Mouse (Mus musculus): Measurements from ENCODE around the gene Gtf2i. TPM values are rescaled to one million over a fixed set of nuclear protein-coding genes. Genes with fewer than 3 reads are reported as not detected.

Gtf2i gene
- polyA plus RNA-seq, 1 experiment from 2014 or later, result 200 TPM

DNA sequence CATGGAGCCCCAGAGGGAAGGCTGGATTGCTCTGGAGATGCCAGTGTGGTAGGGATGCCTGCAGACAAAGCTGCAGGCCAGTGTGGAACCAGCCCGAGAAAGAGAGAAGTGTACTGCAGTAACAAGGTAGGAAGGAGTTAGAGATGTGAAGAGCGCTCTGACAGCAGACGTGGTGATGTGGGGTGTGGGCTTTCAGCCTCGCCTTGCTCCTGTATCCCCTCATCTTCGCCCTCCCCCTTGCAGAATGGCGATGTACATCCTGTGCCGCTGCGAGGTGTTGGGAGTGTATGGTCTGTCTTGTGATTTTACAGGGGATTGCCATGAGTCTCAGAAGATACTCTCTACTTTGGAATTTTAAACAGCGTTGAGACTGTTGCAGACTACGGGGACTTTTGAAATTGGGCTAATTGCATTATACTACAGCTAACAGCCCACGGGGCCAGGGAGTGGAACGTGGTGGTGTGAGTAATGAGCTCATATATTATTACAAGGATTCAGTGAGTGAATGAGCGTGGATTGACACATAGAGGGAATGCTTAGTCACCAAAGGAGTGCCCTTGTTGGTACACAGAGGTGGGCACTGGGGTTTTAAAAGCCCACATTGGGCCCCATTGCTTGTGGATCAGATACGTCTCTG lies 65.8 kb downstream of the Gtf2i start:
- no peak overlapping the region for H3K4me3 ChIP-seq
- no peak for DNase-seq (ENCODE audit: low spot score)
- no peaks in the 10 kb centered on the region for H3K9me3 ChIP-seq
- H3K4me1 ChIP-seq, result no peaks in the 10 kb centered on the region
- no peaks in the 10 kb centered on the region for H3K27me3 ChIP-seq (replicated peaks; ENCODE audit: low read depth, poor library complexity, severe bottlenecking)
- peaks cover 99% of the 10 kb centered on the region for H3K36me3 ChIP-seq (replicated peaks)
- H3K27ac ChIP-seq (replicated peaks), result no peak overlapping the region
- 95% methylated on average over 14 of the region's 14 CpGs for WGBS

DNA sequence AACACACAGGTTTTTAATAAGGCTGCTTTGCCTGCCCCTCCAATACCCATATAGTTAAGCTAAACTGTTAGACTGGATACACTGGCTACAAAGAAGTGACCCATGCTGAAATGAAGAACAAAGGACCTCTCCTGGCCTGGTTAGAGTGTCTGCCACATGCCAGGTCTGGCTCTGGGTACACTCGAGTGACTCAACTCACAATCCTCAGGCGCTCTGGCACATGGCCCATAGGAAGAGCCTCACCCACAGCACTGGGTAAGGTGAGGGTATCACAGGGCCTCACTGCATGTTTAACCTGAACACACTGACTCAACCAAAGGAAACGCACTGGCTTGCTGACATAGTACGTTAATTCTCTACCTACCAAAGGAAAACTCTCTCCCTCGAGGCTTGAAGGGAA lies 68.4 kb downstream of the Gtf2i start:
- Histone ChIP-seq H3K27ac (replicated peaks) (no peak overlapping the region), H3K36me3 (replicated peaks) (peaks cover 99% of the 10 kb centered on the region), H3K4me1 (no peaks in the 10 kb centered on the region), H3K4me3 (no peak overlapping the region), H3K27me3 (replicated peaks; ENCODE audit: low read depth, poor library complexity, severe bottlenecking) (no peaks in the 10 kb centered on the region), H3K9me3 (no peaks in the 10 kb centered on the region)
- no peak for DNase-seq (ENCODE audit: low spot score)
- WGBS, result 93% methylated on average over 5 of the region's 5 CpGs

- Histone ChIP-seq H3K4me1 (no peaks in the 10 kb centered on the region), H3K27me3 (replicated peaks; ENCODE audit: low read depth, poor library complexity, severe bottlenecking) (no peaks in the 10 kb centered on the region), H3K36me3 (replicated peaks) (peaks cover 100% of the 10 kb centered on the region), H3K27ac (replicated peaks) (no peak overlapping the region), H3K9me3 (no peaks in the 10 kb centered on the region), H3K4me3 (no peak overlapping the region)
- WGBS, result 97% methylated on average over 5 of the region's 5 CpGs
- DNase-seq (ENCODE audit: low spot score), result no peak
Observed at GRCm38 (mm10) chr5:134244890-134245289, 69.7 kb downstream of the Gtf2i start.

- 94% methylated on average over 26 of the region's 26 CpGs for WGBS
- Histone ChIP-seq H3K4me3 (no peak overlapping the region), H3K27me3 (replicated peaks; ENCODE audit: low read depth, poor library complexity, severe bottlenecking) (no peaks in the 10 kb centered on the region), H3K9me3 (no peaks in the 10 kb centered on the region), H3K4me1 (peaks cover 4% of the 10 kb centered on the region; the same call in 1 of the 2 replicates), H3K36me3 (replicated peaks) (peaks cover 100% of the 10 kb centered on the region), H3K27ac (replicated peaks) (no peak overlapping the region)
- DNase-seq (ENCODE audit: low spot score), result no peak
Observed at GRCm38 (mm10) chr5:134243661-134244436, 70.7 kb downstream of the Gtf2i start.

- Histone ChIP-seq H3K4me1 (peaks cover 10% of the 10 kb centered on the region), H3K9me3 (no peaks in the 10 kb centered on the region), H3K4me3 (no peak overlapping the region), H3K36me3 (replicated peaks) (peaks cover 100% of the 10 kb centered on the region), H3K27ac (replicated peaks) (no peak overlapping the region), H3K27me3 (replicated peaks; ENCODE audit: low read depth, poor library complexity, severe bottlenecking) (no peaks in the 10 kb centered on the region)
- DNase-seq (ENCODE audit: low spot score), result no peak
- WGBS, result 92% methylated on average over 5 of the region's 5 CpGs
Observed at GRCm38 (mm10) chr5:134241831-134242230, 72.7 kb downstream of the Gtf2i start.

DNA sequence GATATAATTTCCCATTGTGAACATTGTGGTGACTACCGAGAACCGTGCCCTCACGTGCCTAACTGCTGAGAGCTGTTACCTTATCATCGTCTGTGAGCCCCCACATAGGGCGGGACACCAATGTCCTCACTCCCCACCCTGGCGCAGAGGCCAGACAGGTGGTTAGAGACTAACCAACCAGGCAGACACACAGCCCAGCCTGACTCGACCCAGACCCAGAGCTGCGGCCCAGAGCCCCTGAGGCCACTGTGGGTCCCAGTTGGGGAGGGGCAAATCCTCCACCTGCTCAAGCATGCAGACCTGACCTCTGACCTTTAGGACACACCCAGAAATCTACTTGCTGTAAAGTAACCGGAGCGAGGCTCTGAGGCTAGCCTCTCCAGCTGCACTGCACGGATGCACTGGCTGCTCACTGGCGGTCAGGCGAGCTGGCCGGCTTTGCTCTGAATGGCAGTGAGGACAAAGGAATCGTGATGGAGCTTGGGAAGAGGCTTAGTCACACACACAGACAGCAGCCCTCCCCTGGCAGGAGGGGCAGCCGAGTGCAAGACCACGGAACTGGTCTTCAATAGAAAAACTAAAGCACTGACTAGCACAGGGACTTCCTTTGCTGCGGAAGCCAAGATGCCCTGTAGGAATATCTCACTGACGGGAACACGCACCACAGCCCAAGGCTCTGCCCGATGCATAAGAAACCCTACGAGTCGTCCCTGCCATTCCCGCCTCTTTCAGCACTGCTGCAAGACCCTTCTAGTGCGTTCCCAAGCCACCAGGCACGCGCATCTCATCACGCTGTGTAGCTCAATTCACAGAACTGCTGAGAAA lies 76.4 kb downstream of the Gtf2i start:
- H3K27ac ChIP-seq (replicated peaks), result peak overlapping the region; percentile 48
- peaks cover 33% of the 10 kb centered on the region for H3K4me1 ChIP-seq
- no peaks in the 10 kb centered on the region for H3K9me3 ChIP-seq
- no peaks in the 10 kb centered on the region for H3K27me3 ChIP-seq (replicated peaks; ENCODE audit: low read depth, poor library complexity, severe bottlenecking)
- peaks cover 86% of the 10 kb centered on the region for H3K36me3 ChIP-seq (replicated peaks)
- H3K4me3 ChIP-seq, result no peak overlapping the region
- WGBS, result 78% methylated on average over 28 of the region's 28 CpGs
- peak; percentile 59 for DNase-seq (ENCODE audit: low spot score)

DNA sequence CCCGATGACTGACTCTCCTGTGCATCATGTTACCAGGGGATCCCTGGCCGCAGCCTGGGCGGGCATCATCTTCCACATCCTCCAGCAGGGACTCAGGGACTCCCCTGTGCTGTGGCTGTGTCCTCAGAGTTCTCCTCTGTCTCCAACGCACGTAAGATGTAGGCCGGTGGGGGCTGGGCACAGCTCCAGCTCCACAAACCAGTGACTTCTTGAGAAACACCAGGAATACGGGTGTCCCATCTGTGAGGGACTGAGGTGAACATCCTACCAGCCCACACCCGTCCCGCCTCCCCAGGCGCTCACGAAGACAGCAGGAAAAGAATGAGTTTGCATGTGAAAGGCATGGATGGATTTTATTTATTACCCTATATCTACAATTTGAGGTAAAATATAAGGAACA lies 77.1 kb downstream of the Gtf2i start:
- DNase-seq (ENCODE audit: low spot score), result no peak
- Histone ChIP-seq H3K27ac (replicated peaks) (no peak overlapping the region), H3K27me3 (replicated peaks; ENCODE audit: low read depth, poor library complexity, severe bottlenecking) (no peaks in the 10 kb centered on the region), H3K36me3 (replicated peaks) (peaks cover 79% of the 10 kb centered on the region), H3K9me3 (no peaks in the 10 kb centered on the region), H3K4me1 (peaks cover 39% of the 10 kb centered on the region), H3K4me3 (no peak overlapping the region)
- 96% methylated on average over 11 of the region's 11 CpGs for WGBS

DNA sequence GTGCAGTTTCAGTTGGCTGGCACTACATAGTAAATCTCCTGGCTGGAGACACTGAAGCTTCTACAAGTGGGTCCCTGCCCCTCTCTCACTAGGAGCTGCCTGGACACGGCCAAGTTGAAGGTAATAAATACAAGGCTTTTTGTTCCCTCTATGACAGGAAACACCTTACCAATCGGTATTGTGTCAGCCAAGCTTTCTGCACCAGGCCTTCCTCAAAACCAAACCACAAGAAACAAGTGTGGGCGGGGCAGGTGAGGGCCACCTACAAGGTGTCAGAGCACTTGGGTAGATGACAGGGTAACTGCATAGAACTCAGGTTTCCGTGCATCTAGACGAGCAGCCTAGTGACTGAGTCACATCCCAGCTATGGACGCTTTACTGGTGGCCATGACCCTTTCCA lies 77.8 kb downstream of the Gtf2i start:
- H3K27ac ChIP-seq (replicated peaks), result no peak overlapping the region
- peaks cover 43% of the 10 kb centered on the region for H3K4me1 ChIP-seq
- peaks cover 72% of the 10 kb centered on the region for H3K36me3 ChIP-seq (replicated peaks)
- no peak overlapping the region for H3K4me3 ChIP-seq
- no peaks in the 10 kb centered on the region for H3K27me3 ChIP-seq (replicated peaks; ENCODE audit: low read depth, poor library complexity, severe bottlenecking)
- DNase-seq (ENCODE audit: low spot score), result no peak
- WGBS, result 90% methylated on average over 6 of the region's 6 CpGs
- H3K9me3 ChIP-seq, result no peaks in the 10 kb centered on the region

GRCm38 (mm10) chr5:134236241-134236640 lies 78.3 kb downstream of the Gtf2i start:
- peaks cover 67% of the 10 kb centered on the region for H3K36me3 ChIP-seq (replicated peaks)
- no peak overlapping the region for H3K27ac ChIP-seq (replicated peaks)
- WGBS, result 94% methylated on average over 3 of the region's 3 CpGs
- peaks cover 43% of the 10 kb centered on the region for H3K4me1 ChIP-seq
- DNase-seq (ENCODE audit: low spot score), result no peak
- no peak overlapping the region for H3K4me3 ChIP-seq
- no peaks in the 10 kb centered on the region for H3K9me3 ChIP-seq
- H3K27me3 ChIP-seq (replicated peaks; ENCODE audit: low read depth, poor library complexity, severe bottlenecking), result no peaks in the 10 kb centered on the region

DNA sequence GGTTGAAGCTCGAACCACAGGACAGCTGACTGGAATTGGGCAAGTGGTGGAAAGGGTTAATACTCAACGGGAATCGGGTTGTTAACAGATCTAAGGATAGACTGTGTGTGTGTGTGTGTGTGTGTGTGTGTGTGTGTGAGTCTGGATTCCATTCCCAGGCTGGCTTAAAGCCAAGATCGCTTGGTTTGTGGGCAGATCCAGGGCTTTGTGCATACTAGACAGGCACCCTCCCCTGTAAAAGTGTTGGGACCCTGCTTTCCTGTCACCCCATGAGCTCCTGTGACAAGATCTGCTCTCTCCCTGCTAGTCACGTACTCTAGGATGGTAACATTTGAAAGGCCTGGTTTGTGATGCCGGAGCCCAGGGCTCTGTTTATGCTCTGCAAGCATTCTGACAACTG lies 79.4 kb downstream of the Gtf2i start:
- WGBS, result 57% methylated on average over 6 of the region's 6 CpGs
- peak overlapping the region; percentile 14; the same call in 1 of the 2 replicates for H3K27ac ChIP-seq (replicated peaks)

GRCm38 (mm10) chr5:134234205-134234604 lies 80.4 kb downstream of the Gtf2i start:
- DNase-seq (ENCODE audit: low spot score), result no peak
- H3K4me1 ChIP-seq, result peaks cover 43% of the 10 kb centered on the region
- 77% methylated on average over 2 of the region's 2 CpGs for WGBS
- peaks cover 46% of the 10 kb centered on the region for H3K36me3 ChIP-seq (replicated peaks)
- H3K27ac ChIP-seq (replicated peaks), result no peak overlapping the region; the same call in 1 of the 2 replicates
- no peaks in the 10 kb centered on the region for H3K9me3 ChIP-seq
- no peaks in the 10 kb centered on the region for H3K27me3 ChIP-seq (replicated peaks; ENCODE audit: low read depth, poor library complexity, severe bottlenecking)
- no peak overlapping the region for H3K4me3 ChIP-seq

More for the DNA sequence above, 79.4 kb downstream of the Gtf2i start:
- Histone ChIP-seq H3K36me3 (replicated peaks) (peaks cover 56% of the 10 kb centered on the region), H3K9me3 (no peaks in the 10 kb centered on the region), H3K4me3 (no peak overlapping the region), H3K4me1 (peaks cover 43% of the 10 kb centered on the region), H3K27me3 (replicated peaks; ENCODE audit: low read depth, poor library complexity, severe bottlenecking) (no peaks in the 10 kb centered on the region)
- no peak for DNase-seq (ENCODE audit: low spot score)

GRCm38 (mm10) chr5:134233244-134233651 lies 81.3 kb downstream of the Gtf2i start:
- H3K36me3 ChIP-seq (replicated peaks), result peaks cover 37% of the 10 kb centered on the region
- no peak for DNase-seq (ENCODE audit: low spot score)
- no peak overlapping the region for H3K27ac ChIP-seq (replicated peaks)
- H3K9me3 ChIP-seq, result no peaks in the 10 kb centered on the region
- no peaks in the 10 kb centered on the region for H3K27me3 ChIP-seq (replicated peaks; ENCODE audit: low read depth, poor library complexity, severe bottlenecking)
- H3K4me3 ChIP-seq, result no peak overlapping the region
- WGBS, result 75% methylated on average over 7 of the region's 7 CpGs
- peaks cover 34% of the 10 kb centered on the region for H3K4me1 ChIP-seq
